ENCODE assay signal across 19 mouse cellular contexts in the genomic region with DNA sequence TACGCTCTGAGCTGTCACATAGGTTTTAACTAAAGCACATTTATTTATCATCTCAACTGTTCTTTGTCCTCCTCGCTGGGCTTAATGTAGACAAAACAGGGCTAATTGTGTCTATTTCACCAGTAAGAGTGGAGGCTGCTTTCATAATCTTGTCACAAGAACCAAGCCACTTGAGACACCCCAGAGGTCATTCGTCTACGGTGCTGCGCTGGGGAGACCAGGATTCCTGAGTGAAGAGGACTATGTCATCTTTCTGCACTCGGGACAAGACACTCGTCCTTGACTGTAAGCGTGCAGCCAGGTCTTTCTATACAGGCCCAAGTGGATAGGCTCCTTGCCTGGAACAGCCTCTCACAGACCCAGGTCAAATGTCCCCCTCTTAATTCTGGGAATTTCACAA.
A peak's percentile ranks its signal among the peaks of the same experiment; 100 is the strongest.
DNase-seq lines count a peak whose midpoint lies in the region; ATAC-seq and TF ChIP-seq lines count a peak whose summit lies in the region.
"Had no signal": no experiment of that assay in that cellular context is flagged by ENCODE, and none has a peak within 500 bp of the region (broad histone marks: within the 10 kb centered on the region; RNA-seq: fewer than 3 reads in every experiment).

No protein-coding gene starts in this region.

- 0 out of 2 replicates have a peak, but pooled peaks have one; percentile 25 for TF ChIP-seq EP300 in heart, adult 2 months (IDR thresholded peaks at IDR 0.05; ENCODE audit: insufficient read depth, low read depth, low read length)
- no peak for TF ChIP-seq EP300 in lung, postnatal 0 days (IDR thresholded peaks at IDR 0.05)

- 66% methylated on average over 8 of the region's 8 CpGs for WGBS in heart, adult 2 months
- 79% methylated on average over 8 of the region's 8 CpGs for WGBS in hindbrain, embryonic 14.5 days
- 80% methylated on average over 8 of the region's 8 CpGs for WGBS in hindbrain, postnatal 0 days
- WGBS in lung, postnatal 0 days = 54% methylated on average over 8 of the region's 8 CpGs
- 60% methylated on average over 8 of the region's 8 CpGs for WGBS in stomach, embryonic 16.5 days

- H3K4me1 ChIP-seq in heart, adult 2 months (ENCODE audit: control insufficient read depth, insufficient read depth, low read length) = peaks cover 10% of the 10 kb centered on the region
- peaks cover 21% of the 10 kb centered on the region for H3K4me1 ChIP-seq in hindbrain, embryonic 14.5 days (replicated peaks; ENCODE audit: control insufficient read depth, insufficient read depth, low read length)
- peaks cover 19% of the 10 kb centered on the region for H3K4me1 ChIP-seq in hindbrain, postnatal 0 days (ENCODE audit: insufficient read depth, low read length)
- no peaks in the 10 kb centered on the region; the same call in 1 of the 2 replicates for H3K4me1 ChIP-seq in lung, postnatal 0 days (ENCODE audit: insufficient read depth, low read depth, low read length)
- H3K4me1 ChIP-seq in stomach, embryonic 16.5 days (ENCODE audit: control insufficient read depth, insufficient read depth, low read length) = peaks cover 11% of the 10 kb centered on the region; the same call in 1 of the 2 replicates

- H3K4me3 ChIP-seq in heart, adult 2 months = no peak overlapping the region
- H3K4me3 ChIP-seq in hindbrain, embryonic 14.5 days (replicated peaks; ENCODE audit: low read length) = no peak overlapping the region
- no peak overlapping the region for H3K4me3 ChIP-seq in hindbrain, postnatal 0 days (ENCODE audit: low read length)
- H3K4me3 ChIP-seq in lung, postnatal 0 days (ENCODE audit: low read depth, low read length) = no peak overlapping the region
- no peak overlapping the region for H3K4me3 ChIP-seq in stomach, embryonic 16.5 days (replicated peaks; ENCODE audit: low read length)
- H3K4me3 ChIP-seq: neural tube, embryonic 13.5 days had no signal

- no peak for TF ChIP-seq POLR2A in heart, adult 2 months (IDR thresholded peaks at IDR 0.05; ENCODE audit: insufficient read depth, low read depth, low read length)

- H3K36me3 ChIP-seq in heart, adult 2 months (ENCODE audit: control insufficient read depth, insufficient read depth, low read length) = peaks cover 10% of the 10 kb centered on the region
- peaks cover 10% of the 10 kb centered on the region; the same call in 1 of the 2 replicates for H3K36me3 ChIP-seq in hindbrain, embryonic 14.5 days (replicated peaks; ENCODE audit: control insufficient read depth, insufficient read depth)
- no peaks in the 10 kb centered on the region for H3K36me3 ChIP-seq in hindbrain, postnatal 0 days (ENCODE audit: insufficient read depth, low read length)
- H3K36me3 ChIP-seq in lung, postnatal 0 days (ENCODE audit: insufficient read depth, low read length) = 0 out of 2 replicates have a peak, but pooled peaks cover 3% of the 10 kb centered on the region
- H3K36me3 ChIP-seq in stomach, embryonic 16.5 days (ENCODE audit: control insufficient read depth, insufficient read depth, low read length) = no peaks in the 10 kb centered on the region

- peak overlapping the region; percentile 83 for H3K27ac ChIP-seq in heart, adult 2 months
- H3K27ac ChIP-seq in hindbrain, embryonic 14.5 days = peak overlapping the region; percentile 29; the same call in 1 of the 2 replicates
- no peak overlapping the region for H3K27ac ChIP-seq in hindbrain, postnatal 0 days
- no peak overlapping the region for H3K27ac ChIP-seq in lung, postnatal 0 days (ENCODE audit: low read length)
- H3K27ac ChIP-seq in stomach, embryonic 16.5 days (ENCODE audit: low read length) = peak overlapping the region; percentile 15; the same call in 1 of the 2 replicates
- H3K27ac ChIP-seq: neural tube, embryonic 13.5 days had no signal

- intact Hi-C loops in heart, adult 2 months (cut with DNase I) = loop anchor here (2.0 to 5.0 kb wide), 3 partner anchors 15 to 73 kb away; no protein-coding TSS in a partner anchor
- intact Hi-C loops in heart, postnatal 14 days (cut with DNase I) = no loop called here

- TF ChIP-seq CTCF in heart, adult 2 months (IDR thresholded peaks at IDR 0.05) = no peak
- TF ChIP-seq CTCF in hindbrain, postnatal 0 days (IDR thresholded peaks at IDR 0.05; ENCODE audit: low read depth) = no peak
- TF ChIP-seq CTCF in lung, postnatal 0 days (IDR thresholded peaks at IDR 0.05) = no peak

- no peaks in the 10 kb centered on the region for H3K27me3 ChIP-seq in heart, adult 2 months (ENCODE audit: control insufficient read depth, insufficient read depth, low read length)
- no peaks in the 10 kb centered on the region for H3K27me3 ChIP-seq in hindbrain, embryonic 14.5 days (ENCODE audit: control insufficient read depth, insufficient read depth, low read length)
- no peaks in the 10 kb centered on the region for H3K27me3 ChIP-seq in hindbrain, postnatal 0 days (ENCODE audit: insufficient read depth, low read length)
- H3K27me3 ChIP-seq in lung, postnatal 0 days (replicated peaks; ENCODE audit: insufficient read depth, low read length) = no peaks in the 10 kb centered on the region
- no peaks in the 10 kb centered on the region for H3K27me3 ChIP-seq in stomach, embryonic 16.5 days (ENCODE audit: control insufficient read depth, insufficient read depth, low read length)
- H3K27me3 ChIP-seq: neural tube, embryonic 13.5 days had no signal

- H3K79me2 ChIP-seq in heart, adult 2 months (replicated peaks; ENCODE audit: control insufficient read depth, insufficient read depth, low read length) = 0 out of 2 replicates have a peak, but pooled peaks cover 2% of the 10 kb centered on the region

- DNase-seq in heart, adult 2 months = no peak
- no peak for DNase-seq in heart, postnatal 14 days
- no peak for DNase-seq in hindbrain, embryonic 14.5 days (ENCODE audit: low spot score)
- DNase-seq in hindbrain, postnatal 0 days (ENCODE audit: low spot score) = no peak
- no peak for DNase-seq in lung, postnatal 0 days (ENCODE audit: low spot score)
- DNase-seq in lung, adult 18-20 months = no peak
- DNase-seq: adrenal gland, postnatal 10 days; cerebellum, adult 18-20 months; cerebellum, postnatal 36 days; forebrain, postnatal 0 days; kidney, adult 9 months; kidney, postnatal 4 days; lung, postnatal 14 days; thymus, postnatal 4 days had no signal

- ATAC-seq in hindbrain, embryonic 14.5 days (ENCODE audit: low FRiP score) = no peak
- ATAC-seq in hindbrain, postnatal 0 days = no peak
- ATAC-seq in lung, postnatal 0 days = 0 out of 2 replicates have a peak, but pooled peaks have one; percentile 7
- no peak for ATAC-seq in stomach, embryonic 16.5 days (ENCODE audit: insufficient read depth, low FRiP score)
- ATAC-seq: forebrain, postnatal 0 days; inflammation-experienced regulatory T-cells, adult 6 months had no signal

- no peaks in the 10 kb centered on the region for H3K9me3 ChIP-seq in hindbrain, embryonic 14.5 days (ENCODE audit: control insufficient read depth, low read length)
- H3K9me3 ChIP-seq in hindbrain, postnatal 0 days (ENCODE audit: low read length) = no peaks in the 10 kb centered on the region
- H3K9me3 ChIP-seq in lung, postnatal 0 days (ENCODE audit: low read length) = no peaks in the 10 kb centered on the region
- no peaks in the 10 kb centered on the region for H3K9me3 ChIP-seq in stomach, embryonic 16.5 days (replicated peaks; ENCODE audit: control insufficient read depth, low read length)
- H3K9me3 ChIP-seq: neural tube, embryonic 13.5 days had no signal

- no peak overlapping the region for H3K9ac ChIP-seq in heart, adult 2 months (ENCODE audit: low read depth, low read length)
- no peak overlapping the region for H3K9ac ChIP-seq in hindbrain, embryonic 14.5 days
- no peak overlapping the region for H3K9ac ChIP-seq in hindbrain, postnatal 0 days (replicated peaks; ENCODE audit: low read length)
- no peak overlapping the region for H3K9ac ChIP-seq in lung, postnatal 0 days (replicated peaks; ENCODE audit: low read depth)
- no peak overlapping the region for H3K9ac ChIP-seq in stomach, embryonic 16.5 days (ENCODE audit: low read length)
- H3K9ac ChIP-seq: forebrain, postnatal 0 days; neural tube, embryonic 13.5 days had no signal

- no peak overlapping the region for H3K4me2 ChIP-seq in hindbrain, embryonic 14.5 days (replicated peaks)
- H3K4me2 ChIP-seq in hindbrain, postnatal 0 days (ENCODE audit: low read depth, low read length) = no peak overlapping the region
- no peak overlapping the region for H3K4me2 ChIP-seq in lung, postnatal 0 days (replicated peaks; ENCODE audit: low read depth, low read length)
- H3K4me2 ChIP-seq in stomach, embryonic 16.5 days (ENCODE audit: low read depth, low read length) = no peak overlapping the region
- H3K4me2 ChIP-seq: liver, embryonic 11.5 days; midbrain, embryonic 11.5 days; neural tube, embryonic 13.5 days had no signal

Comparison
In these comparisons a context has a peak if more than half of its experiments do, and no peak if none do; other contexts are left out.
1. H3K27ac ChIP-seq: peak in heart, adult 2 months (single experiment), hindbrain, embryonic 14.5 days (single experiment) and stomach, embryonic 16.5 days (single experiment); none in hindbrain, postnatal 0 days (single experiment) and lung, postnatal 0 days (single experiment).